Mouse (Mus musculus): ENCODE measurements around the gene Sbk3.

DNA sequence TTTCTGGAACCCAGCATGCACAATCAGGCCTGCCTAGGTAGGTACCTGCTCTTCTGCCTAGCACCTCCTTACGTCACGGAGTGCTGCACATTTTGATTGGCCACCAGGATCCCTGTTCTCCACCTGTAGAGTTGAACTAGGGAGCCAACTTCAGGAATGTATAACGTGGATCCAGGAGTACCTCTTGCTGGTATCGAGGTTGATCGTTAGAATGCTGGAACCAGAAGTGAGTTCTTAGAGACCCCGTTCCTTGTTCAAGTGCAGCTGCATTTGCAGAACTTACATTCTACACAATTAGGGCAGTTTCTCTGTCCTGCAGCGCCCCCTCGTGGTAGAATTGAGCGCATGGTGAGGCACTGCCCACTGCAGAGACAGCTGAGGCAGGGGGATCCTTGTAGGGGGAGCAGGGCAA, 30.9 kb downstream of the Sbk3 start:
- peak; percentile 70 for TF ChIP-seq CTCF (IDR thresholded peaks at IDR 0.05; ENCODE audit: insufficient read depth, low read depth, low read length)
- TF ChIP-seq POLR2A (IDR thresholded peaks at IDR 0.05; ENCODE audit: insufficient read depth, low read depth, low read length) = no peak
